Mouse (Mus musculus): ENCODE results near the gene Ifitm2.
"Not testable (repeated sequence)": the region's sequence is repeated elsewhere in the genome, so short reads cannot be mapped to it uniquely, and the experiment has no call there.

Gene Ifitm2

DNA sequence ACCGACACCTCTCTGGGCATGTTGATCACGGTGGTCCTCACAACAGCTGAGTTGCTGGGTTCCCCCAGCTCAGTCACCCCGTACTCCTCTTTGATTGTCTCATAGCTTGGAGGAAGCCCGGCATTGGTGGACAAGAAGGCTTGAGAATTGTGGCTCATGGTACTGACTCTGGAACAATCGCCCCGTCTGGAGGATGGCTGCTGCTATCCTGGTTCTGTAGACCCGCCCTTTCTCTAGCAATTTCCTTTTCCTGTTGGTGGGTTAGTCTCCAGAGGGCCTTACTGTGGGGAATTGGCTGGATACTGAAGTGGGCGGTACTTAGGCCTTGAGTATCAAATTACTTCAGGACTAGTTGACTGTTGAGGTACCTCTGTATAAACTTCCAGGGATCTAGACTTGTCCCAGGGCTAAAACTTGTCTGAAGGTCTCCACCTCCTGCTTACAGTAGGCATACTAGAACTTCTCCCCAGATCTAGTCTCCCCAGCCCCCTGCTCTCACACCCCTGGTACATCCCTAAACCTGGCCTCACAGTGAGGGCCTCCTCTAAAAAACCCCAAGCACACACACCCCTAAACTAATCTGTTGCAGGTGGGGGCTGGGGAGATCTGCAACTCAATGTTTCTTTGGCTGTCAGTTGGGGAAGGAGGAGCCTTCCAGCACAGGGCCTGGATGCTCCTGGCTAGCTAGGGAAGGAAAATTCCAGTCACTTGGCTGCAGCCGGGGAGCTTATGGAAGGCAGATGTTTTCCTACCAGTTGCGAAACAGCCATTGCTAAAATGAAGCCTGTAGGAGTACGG is at the start of gene Ifitm2, which contains the start of gene Gm45717:
Ifitm2 (minus strand) TSS at position 230 of the 798 bp plus-strand sequence.
Gm45717 (minus strand) TSS at position 180 of the 798 bp plus-strand sequence.
- DNase-seq (ENCODE audit: low read depth, low spot score): no peak

- no peak for DNase-seq (ENCODE audit: low read depth, low spot score)
Observed at GRCm38 (mm10) chr7:141003248-141004010, 47.6 kb upstream of the Ifitm2 start.

DNA sequence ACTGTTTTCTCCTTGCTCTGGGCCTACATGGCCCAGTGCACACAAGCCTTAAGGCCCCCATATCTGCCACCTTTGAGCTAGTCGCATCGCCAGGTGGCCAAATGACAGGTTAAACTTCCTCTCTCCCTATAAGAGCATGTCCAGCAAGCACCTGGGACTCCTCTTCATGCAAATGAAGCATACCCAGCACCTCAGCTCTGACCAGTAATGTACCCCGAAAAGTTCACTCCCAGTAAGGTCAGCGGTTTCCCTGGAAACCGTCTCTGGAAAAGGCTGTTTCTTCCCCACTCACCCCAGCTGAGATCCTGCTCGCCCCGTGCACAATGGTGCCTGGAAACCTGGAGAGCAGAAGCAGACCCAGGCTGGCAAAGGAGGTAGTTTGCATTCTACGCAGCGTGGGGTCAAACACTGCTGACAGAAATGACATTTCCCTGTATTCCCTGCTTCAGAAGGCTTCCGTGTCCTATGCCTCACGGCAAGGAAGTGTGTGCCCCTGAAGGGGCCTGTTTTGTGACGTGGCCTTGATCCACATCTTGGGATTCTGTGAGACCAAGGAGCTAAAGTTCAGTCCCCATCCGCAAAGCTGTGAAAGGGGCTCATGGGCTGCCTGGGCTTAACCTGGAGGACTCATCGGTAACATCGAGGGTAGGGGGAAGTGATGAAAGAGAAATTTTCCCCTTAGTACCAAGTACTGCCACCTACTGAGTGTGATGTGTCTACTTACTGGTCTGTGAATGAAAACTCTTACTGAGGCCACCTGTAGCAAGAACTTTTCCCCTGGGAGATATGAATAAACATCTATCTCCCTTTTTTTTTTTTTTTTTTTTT is 45.3 kb upstream of the Ifitm2 start:
- DNase-seq (ENCODE audit: low read depth, low spot score): no peak

DNA sequence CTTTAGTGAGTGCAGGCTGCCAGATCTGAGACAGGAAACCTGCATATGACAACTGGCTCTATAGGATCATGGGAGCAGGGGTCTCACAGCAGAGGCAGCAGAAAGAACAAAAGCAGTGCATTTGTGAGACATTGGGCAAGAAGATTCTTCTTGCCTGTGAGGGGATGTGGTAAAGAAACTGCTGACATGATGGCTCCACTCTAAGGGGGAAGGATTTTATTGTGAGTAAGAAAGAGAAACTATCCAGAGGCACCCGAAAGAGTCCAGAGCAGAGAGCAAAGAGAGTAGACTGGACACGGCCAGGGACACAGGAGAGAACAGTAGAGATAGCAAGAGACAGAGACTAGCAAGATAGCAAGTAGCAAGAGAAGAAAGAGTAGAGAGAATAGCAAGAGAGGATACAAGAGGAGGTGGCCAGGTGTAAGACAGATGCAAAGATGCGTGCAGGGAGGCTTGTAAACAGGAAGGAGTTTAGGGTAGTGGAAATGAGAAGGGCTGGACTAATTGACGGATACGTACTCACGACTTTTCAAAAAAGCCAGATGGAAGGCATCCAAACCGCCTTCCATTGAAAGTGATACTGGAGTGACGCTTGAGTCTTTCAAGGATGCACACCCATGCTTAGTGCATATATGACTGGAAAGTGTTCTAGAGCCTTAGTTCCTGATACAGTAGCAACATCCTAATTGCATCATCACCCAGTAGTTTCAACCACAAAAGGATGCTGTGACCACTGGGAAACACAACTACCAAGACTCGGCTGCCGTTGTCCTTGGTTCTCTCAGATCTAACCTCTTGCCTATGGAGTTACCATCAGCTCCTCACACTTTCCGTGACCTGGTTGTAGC is 43.3 kb upstream of the Ifitm2 start:
- no peak for DNase-seq (ENCODE audit: low read depth, low spot score)

GRCm38 (mm10) chr7:140997817-140998216 is 42.0 kb upstream of the Ifitm2 start:
- DNase-seq (ENCODE audit: low read depth, low spot score): no peak

DNA sequence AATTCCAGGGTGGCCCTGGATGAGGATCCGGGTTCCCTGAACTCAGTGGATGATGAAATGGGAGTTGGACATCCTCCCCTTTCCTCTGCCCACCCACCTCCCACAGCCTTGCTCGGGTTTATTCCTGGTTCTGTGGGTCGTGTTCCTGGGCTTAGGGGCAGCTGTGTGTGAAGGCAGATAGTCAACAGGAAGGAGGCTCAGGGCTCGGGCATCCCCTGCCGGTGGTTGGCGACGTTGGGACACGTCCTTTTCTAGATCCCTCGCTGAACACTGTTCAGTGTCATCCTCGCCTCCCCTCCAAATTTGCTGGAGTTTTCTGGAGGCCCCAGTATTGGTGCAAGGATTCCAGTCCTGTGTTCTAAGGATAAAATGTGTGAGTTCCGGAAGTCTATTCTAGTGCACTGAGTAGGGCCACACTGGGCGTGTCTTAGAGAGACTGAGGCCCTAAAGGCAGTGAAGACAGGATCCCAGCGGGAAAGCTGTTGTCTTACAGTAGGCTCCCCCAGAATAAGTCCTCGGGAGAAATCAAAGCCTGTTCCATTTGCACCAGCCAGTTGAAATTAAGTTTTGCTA is 35.4 kb upstream of the Ifitm2 start:
- DNase-seq (ENCODE audit: low read depth, low spot score): no peak

GRCm38 (mm10) chr7:140990622-140991021 is 34.8 kb upstream of the Ifitm2 start:
- no peak for DNase-seq (ENCODE audit: low read depth, low spot score)

- no peak for DNase-seq (ENCODE audit: low read depth, low spot score)
Observed at GRCm38 (mm10) chr7:140990185-140990584, 34.4 kb upstream of the Ifitm2 start.

DNA sequence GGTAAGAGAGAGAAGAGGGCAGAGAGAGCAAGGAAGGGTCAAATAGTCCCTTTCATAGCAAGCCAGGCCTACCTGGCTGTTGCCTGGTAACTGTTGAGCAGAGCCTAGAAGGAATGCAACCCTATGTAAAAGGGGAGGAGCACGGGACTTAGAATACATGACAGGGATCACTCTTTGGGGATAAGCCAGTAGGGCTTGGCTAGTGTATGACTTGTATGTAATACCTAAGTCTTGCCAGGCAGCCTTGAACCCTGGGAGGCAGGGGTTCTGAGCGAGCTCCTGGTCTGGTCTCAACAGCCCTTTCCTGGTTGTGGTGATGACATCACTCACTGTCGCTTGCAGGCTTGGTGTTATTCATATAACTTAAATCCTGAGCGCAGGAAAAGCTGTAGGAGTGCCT is 33.2 kb upstream of the Ifitm2 start:
- DNase-seq (ENCODE audit: low read depth, low spot score): no peak

- DNase-seq (ENCODE audit: low read depth, low spot score): no peak
Observed at GRCm38 (mm10) chr7:140987182-140988138, 31.7 kb upstream of the Ifitm2 start.

GRCm38 (mm10) chr7:140982971-140983370 is 27.2 kb upstream of the Ifitm2 start:
- no peak for DNase-seq (ENCODE audit: low read depth, low spot score)

DNA sequence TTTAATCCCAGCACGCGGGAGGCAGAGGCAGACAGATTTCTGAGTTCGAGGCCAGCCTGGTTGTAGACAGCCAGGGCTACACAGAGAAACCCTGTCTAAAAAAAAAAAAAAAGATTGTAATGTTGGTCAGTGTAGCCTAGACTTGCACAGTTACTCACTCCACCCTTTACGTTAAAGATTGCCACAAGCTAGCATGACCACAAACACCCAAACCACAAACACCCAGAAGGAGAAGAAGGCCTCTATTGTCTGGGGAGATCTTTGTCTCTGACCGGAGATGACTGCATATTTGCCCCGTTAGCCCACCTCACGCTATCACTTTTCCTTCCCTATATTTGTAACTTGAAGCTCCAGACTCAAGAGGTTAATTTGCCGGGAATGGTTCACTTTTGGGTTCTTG is 25.9 kb upstream of the Ifitm2 start:
- DNase-seq (ENCODE audit: low read depth, low spot score): no peak

GRCm38 (mm10) chr7:140976720-140977119 is 20.9 kb upstream of the Ifitm2 start:
- DNase-seq (ENCODE audit: low read depth, low spot score): not testable (repeated sequence)

DNA sequence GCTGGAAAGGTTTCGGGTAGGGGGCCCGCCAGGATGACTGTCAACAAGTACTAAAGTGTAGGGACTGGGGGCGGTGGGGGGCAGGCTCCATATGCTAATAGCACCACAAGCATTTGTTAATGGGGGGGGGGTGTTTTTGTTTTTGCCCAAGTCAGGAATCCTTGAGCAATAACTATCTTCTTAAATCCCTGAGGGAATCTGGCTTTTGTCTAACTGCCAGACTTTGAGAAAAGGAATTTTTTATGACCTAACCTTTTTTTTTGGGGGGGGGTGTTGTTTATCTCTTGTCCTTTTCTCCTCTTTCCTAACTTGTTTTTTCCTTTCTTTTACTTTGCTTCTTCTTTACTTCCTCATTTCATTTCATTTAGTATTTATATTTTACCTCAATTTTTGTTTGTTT is 19.7 kb upstream of the Ifitm2 start:
- DNase-seq (ENCODE audit: low read depth, low spot score): no peak

- DNase-seq (ENCODE audit: low read depth, low spot score): no peak
Observed at GRCm38 (mm10) chr7:140974940-140975339, 19.2 kb upstream of the Ifitm2 start.

GRCm38 (mm10) chr7:140973396-140974165 is 17.8 kb upstream of the Ifitm2 start:
- DNase-seq (ENCODE audit: low read depth, low spot score): no peak

- DNase-seq (ENCODE audit: low read depth, low spot score): no peak
Observed at GRCm38 (mm10) chr7:140971479-140972171, 15.8 kb upstream of the Ifitm2 start.

- no peak for DNase-seq (ENCODE audit: low read depth, low spot score)
Observed at GRCm38 (mm10) chr7:140970931-140971330, 15.1 kb upstream of the Ifitm2 start.
